Mouse (Mus musculus) embryonic facial prominence, embryonic 11.5 days (tissue): Measurements from ENCODE around the gene Hcrt. TPM values are rescaled to one million over a fixed set of nuclear protein-coding genes. Genes with fewer than 3 reads are reported as not detected.

Experiments used
- ATAC-seq: fragments of 200-750 bp; cut with Nextera tagmentation; replicated peaks from 2 replicates; pipeline ENCODE4 v1.8.0; 2017; ENCODE audit warnings: low read depth; ENCODE audit not compliant: insufficient number of reproducible peaks, low FRiP score, low TSS enrichment
- DNase-seq: peaks from one replicate; pipeline ENCODE4 v3.0.0-alpha.2; 2015; ENCODE audit warnings: low spot score
- H3K27ac ChIP-seq: fragments of 300-500 bp; sonication (generic); replicated peaks from 2 replicates; pipeline ENCODE4 v1.5.1; 2014; ENCODE audit warnings: mild to moderate bottlenecking, low read depth, low read length, control low read depth
- H3K27me3 ChIP-seq: fragments of 300-500 bp; sonication (generic); 2 replicates; pipeline ENCODE4 v1.6.1; 2014; ENCODE audit warnings: mild to moderate bottlenecking, low read length, moderate library complexity, mixed read lengths; ENCODE audit not compliant: control insufficient read depth, insufficient read depth
- H3K36me3 ChIP-seq: fragments of 300-500 bp; sonication (generic); replicated peaks from 2 replicates; pipeline ENCODE4 v1.6.1; 2014; ENCODE audit warnings: low read depth, mild to moderate bottlenecking, low read length, moderate library complexity, mixed read lengths; ENCODE audit not compliant: control insufficient read depth, insufficient read depth
- H3K4me1 ChIP-seq: fragments of 300-500 bp; sonication (generic); 2 replicates; pipeline ENCODE4 v1.6.1; 2014; ENCODE audit warnings: low read length, mixed read lengths; ENCODE audit not compliant: control insufficient read depth, insufficient read depth
- H3K4me2 ChIP-seq: fragments of 300-500 bp; sonication (generic); 2 replicates; pipeline ENCODE4 v1.6.1; 2014; ENCODE audit warnings: low read depth, mild to moderate bottlenecking, control low read depth, low read length, moderate library complexity
- H3K4me3 ChIP-seq: fragments of 300-500 bp; sonication (generic); 2 replicates; pipeline ENCODE4 v1.5.1; 2014; ENCODE audit warnings: low read depth, low read length, control low read depth
- H3K9ac ChIP-seq: fragments of 300-500 bp; sonication (generic); replicated peaks from 2 replicates; pipeline ENCODE4 v1.6.1; 2014; ENCODE audit warnings: mild to moderate bottlenecking, control low read depth, low read length
- H3K9me3 ChIP-seq: fragments of 300-500 bp; sonication (generic); replicated peaks from 2 replicates; pipeline ENCODE4 v1.6.1; 2016; ENCODE audit warnings: mild to moderate bottlenecking, low read length, inconsistent platforms, mixed read lengths; ENCODE audit not compliant: control insufficient read depth
- WGBS: fragments of 180-500 bp; shearing (Covaris S2); extraction: QIAGEN DNeasy Blood & Tissue Kit; methylation state at CpG from one replicate; pipeline ENCODE4 v1.1.7; 2014; 5-methylcytosine and 5-hydroxymethylcytosine counted together
- polyA plus RNA-seq: library from polyadenylated mRNA; unstranded; fragments of >200 nt; fragmentation: Nextera tagmentation; extraction: Ambion mirVana; gene quantifications from 2 replicates; pipeline ENCODE4 v1.2.1, GENCODE M21; 2014

Hcrt gene
- polyA plus RNA-seq, 1 experiment from 2014 or later = not detected

DNA sequence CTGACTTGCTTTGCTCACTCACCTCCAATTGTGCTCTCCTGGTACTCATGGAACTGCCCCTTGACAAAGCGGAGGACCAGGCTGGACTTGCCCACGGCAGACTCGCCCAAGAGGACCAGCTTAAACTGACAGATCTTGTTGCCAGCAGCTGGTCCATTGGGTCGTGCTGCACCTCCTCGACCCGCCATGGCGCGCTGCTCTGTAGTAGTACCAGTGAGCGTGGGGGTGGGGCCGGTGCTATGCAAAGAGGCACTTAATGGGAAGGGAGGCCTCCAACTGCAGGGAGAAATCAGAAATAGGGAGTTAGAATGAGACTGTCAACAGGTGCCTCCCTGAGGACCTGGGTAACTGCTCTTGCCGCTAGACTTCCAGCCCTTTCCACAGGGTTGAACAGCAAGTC is 42.8 kb downstream of the Hcrt start:
- peaks cover 7% of the 10 kb centered on the region for H3K36me3 ChIP-seq

DNA sequence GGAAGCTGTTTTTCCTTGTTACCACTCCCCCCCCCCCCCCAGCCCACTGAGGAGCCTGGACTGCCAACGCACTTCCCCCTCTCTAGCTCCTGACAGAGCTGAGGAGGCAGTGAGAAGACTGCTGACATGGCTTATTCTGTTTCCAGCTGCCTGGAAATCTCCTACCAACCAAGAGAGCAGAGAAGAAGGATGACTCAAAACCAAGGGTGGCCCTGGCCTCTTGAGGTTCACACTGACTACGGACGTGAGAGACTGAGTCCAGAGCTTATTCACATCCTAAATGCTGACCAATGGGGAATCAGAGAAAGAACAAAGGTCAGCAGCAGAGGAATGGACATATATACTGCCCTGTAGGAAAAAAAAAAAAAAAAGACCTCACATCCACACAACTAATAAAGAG is 43.4 kb downstream of the Hcrt start:
- no peak for ATAC-seq
- Histone ChIP-seq H3K36me3 (peaks cover 7% of the 10 kb centered on the region), H3K9ac (no peak overlapping the region), H3K4me1 (peaks cover 1% of the 10 kb centered on the region; the same call in 1 of the 2 replicates), H3K27ac (no peak overlapping the region), H3K27me3 (no peaks in the 10 kb centered on the region), H3K4me3 (no peak overlapping the region), H3K9me3 (no peaks in the 10 kb centered on the region), H3K4me2 (no peak overlapping the region)
- WGBS = 70% methylated on average over 3 of the region's 3 CpGs
- no peak for DNase-seq

More for the DNA sequence above, 42.8 kb downstream of the Hcrt start:
- Histone ChIP-seq H3K4me1 (no peaks in the 10 kb centered on the region), H3K9ac (no peak overlapping the region), H3K9me3 (no peaks in the 10 kb centered on the region), H3K4me3 (no peak overlapping the region), H3K27ac (no peak overlapping the region), H3K4me2 (no peak overlapping the region), H3K27me3 (no peaks in the 10 kb centered on the region)
- 85% methylated on average over 11 of the region's 11 CpGs for WGBS
- ATAC-seq = no peak
- no peak for DNase-seq

DNA sequence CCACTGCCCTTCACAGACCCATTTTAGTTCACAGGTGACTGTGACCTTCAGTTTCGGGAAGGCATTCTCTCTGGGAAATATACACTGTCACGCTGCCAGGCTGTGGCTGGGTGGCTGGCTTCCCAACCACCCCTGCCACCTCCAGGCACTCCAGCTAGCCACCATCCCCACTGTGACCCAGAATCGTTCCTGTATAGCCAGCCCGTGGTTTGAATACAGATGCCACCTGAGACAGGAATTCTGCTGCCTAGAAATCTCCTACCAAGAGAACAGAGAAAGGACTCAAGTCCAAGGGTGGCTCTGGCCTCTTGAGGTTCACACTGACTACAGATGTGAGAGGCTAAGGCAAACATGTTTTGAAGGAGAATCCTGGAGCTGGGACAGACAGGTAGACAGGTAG is 43.9 kb downstream of the Hcrt start:
- Histone ChIP-seq H3K36me3 (peaks cover 7% of the 10 kb centered on the region), H3K27me3 (no peaks in the 10 kb centered on the region), H3K4me1 (peaks cover 6% of the 10 kb centered on the region), H3K4me3 (no peak overlapping the region), H3K27ac (no peak overlapping the region), H3K4me2 (no peak overlapping the region), H3K9me3 (no peaks in the 10 kb centered on the region), H3K9ac (no peak overlapping the region)
- no peak for ATAC-seq
- no peak for DNase-seq
- 87% methylated on average over 4 of the region's 4 CpGs for WGBS

DNA sequence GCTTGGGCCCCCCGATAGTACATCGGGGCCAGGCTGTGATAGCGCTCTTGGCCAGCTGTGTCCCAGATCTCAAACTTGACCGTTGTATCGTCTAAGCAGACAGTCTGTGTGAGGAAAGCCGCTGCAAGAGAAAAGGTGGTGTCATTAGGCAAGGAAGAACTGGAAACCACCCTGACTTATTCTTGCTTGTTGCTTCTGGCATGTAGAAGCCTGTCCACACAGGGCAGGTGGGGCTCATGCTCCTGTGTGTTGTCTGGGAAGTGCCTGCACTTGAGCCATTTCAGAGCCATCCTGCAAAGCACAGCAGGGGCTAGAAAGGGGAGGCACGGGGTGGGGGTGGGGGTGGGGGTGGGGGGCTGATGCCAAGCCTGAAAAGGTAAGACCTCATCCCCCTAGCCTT is 44.3 kb downstream of the Hcrt start:
- ATAC-seq (no peak), DNase-seq (no peak)
- 94% methylated on average over 7 of the region's 7 CpGs for WGBS
- Histone ChIP-seq H3K4me2 (no peak overlapping the region), H3K9ac (no peak overlapping the region), H3K4me1 (peaks cover 9% of the 10 kb centered on the region), H3K4me3 (no peak overlapping the region), H3K9me3 (no peaks in the 10 kb centered on the region), H3K27me3 (no peaks in the 10 kb centered on the region), H3K36me3 (peaks cover 7% of the 10 kb centered on the region), H3K27ac (no peak overlapping the region)

DNA sequence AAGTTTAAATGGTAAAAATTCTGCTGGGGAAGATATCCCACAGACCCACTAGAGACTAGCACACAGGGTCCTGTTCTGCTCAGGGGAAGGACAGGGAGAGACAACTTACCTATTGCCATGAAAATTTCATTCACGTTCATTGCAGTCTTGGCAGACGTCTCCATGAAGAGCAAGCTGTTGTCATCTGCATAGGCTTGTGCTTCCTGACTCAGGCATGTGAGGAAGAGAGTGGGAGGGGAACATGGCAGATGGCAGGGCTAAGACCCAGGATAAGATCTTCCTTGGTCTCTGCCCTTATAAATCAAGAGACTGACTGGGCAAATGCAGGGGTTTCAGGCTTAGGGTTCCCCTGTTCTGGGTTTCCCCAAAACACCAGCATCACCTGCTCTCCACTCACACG is 46.1 kb downstream of the Hcrt start:
- H3K4me2 ChIP-seq = no peak overlapping the region
- H3K9me3 ChIP-seq = no peaks in the 10 kb centered on the region
- DNase-seq (no peak), ATAC-seq (no peak)
- H3K27ac ChIP-seq = no peak overlapping the region
- H3K4me3 ChIP-seq = no peak overlapping the region
- WGBS = 91% methylated on average over 3 of the region's 3 CpGs
- no peak overlapping the region for H3K9ac ChIP-seq
- H3K36me3 ChIP-seq = peaks cover 7% of the 10 kb centered on the region
- H3K4me1 ChIP-seq = peaks cover 9% of the 10 kb centered on the region
- no peaks in the 10 kb centered on the region for H3K27me3 ChIP-seq

DNA sequence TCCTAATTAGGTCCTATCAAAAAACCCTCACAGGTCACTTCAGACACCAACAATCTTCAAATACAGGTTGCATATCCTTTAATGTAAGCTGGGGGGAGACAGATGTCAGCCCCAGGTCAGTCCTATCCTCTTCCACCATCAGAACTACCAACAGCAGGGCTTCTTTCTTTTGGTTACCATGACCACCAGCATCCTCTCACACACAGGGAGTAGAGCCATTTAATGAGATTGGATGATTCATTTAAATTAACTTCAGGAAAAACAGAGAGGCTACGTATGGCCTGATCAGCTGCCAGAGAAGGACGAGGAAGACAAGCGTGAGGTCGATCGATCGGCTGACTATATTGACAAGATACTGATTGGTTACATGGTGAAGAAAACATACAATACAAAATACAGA is 47.8 kb downstream of the Hcrt start:
- WGBS = 86% methylated on average over 6 of the region's 6 CpGs
- Histone ChIP-seq H3K36me3 (peaks cover 7% of the 10 kb centered on the region), H3K27me3 (no peaks in the 10 kb centered on the region), H3K4me1 (peaks cover 9% of the 10 kb centered on the region), H3K9me3 (no peaks in the 10 kb centered on the region), H3K4me3 (no peak overlapping the region), H3K9ac (no peak overlapping the region), H3K4me2 (no peak overlapping the region), H3K27ac (no peak overlapping the region)
- ATAC-seq (no peak), DNase-seq (no peak)

DNA sequence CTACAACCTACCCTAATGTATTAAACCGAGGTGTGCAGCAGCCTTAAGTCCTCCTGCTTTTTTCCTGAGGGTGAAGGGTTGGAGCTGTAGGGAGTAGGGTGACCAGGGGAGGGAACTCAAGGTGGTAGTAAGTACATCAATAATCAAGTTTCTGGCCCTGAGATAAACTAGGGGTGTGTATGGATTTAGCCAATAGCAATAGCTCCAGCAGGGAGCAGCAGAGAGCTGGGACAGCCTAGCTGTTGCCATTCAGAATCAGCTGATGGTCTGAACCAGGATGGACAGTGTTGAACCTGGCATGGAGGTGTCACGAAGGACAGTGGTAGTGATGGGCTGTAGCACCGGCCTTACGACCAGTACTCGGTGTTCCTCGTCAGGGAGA is 48.2 kb downstream of the Hcrt start:
- H3K4me1 ChIP-seq = peaks cover 9% of the 10 kb centered on the region
- peak overlapping the region; percentile 37 for H3K4me2 ChIP-seq
- DNase-seq = peak; percentile 85
- ATAC-seq = no peak; the same call in 1 of the 2 replicates
- H3K36me3 ChIP-seq = peaks cover 7% of the 10 kb centered on the region
- H3K27ac ChIP-seq = no peak overlapping the region; the same call in 1 of the 2 replicates
- H3K27me3 ChIP-seq = no peaks in the 10 kb centered on the region
- H3K9me3 ChIP-seq = no peaks in the 10 kb centered on the region
- no peak overlapping the region for H3K4me3 ChIP-seq
- peak overlapping the region; percentile 59 for H3K9ac ChIP-seq
- WGBS = 44% methylated on average over 6 of the region's 6 CpGs

DNA sequence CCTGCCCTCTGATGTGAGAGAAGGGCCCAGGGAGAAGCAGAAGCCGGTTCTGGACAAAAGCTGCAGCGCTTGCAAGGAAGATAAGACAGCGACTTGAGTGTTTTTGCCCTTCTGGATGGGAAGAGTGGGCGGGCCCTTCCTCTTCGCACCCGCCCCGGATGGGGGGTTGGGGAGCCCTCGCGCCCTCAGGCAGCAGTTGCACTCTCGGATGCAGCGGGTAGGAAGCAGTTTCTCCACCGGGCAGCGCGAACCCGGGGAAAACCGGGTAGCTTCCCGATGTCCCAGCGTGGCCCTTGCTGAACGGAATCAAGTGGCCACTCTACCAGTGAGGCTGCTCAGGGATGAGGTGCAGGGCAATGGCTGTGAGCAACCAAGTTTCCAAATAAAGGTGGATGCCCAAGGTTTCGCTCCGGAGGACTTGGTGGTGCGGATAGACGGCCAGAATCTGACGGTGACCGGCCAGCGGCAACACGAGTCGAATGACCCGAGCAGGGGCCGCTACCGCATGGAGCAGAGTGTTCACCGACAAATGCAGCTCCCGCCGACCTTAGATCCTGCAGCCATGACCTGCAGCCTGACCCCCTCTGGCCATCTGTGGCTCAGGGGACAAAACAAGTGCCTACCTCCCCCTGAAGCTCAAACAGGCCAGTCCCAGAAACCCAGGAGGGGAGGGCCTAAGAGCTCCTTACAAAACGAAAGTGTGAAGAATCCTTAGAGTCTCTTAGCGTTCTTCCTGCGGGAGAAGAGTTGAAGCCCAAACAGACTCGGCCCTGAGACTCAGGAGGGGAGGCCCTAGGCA is 48.8 kb downstream of the Hcrt start, which contains the start of gene Hspb9:
TSS of gene Hspb9 (plus strand) at position 116 of the 799 bp plus-strand sequence.
- no peaks in the 10 kb centered on the region for H3K9me3 ChIP-seq
- H3K4me2 ChIP-seq = peak within 1 kb of the TSS; percentile 37
- H3K4me3 ChIP-seq = peak within 1 kb of the TSS; percentile 16
- no peaks in the 10 kb centered on the region for H3K27me3 ChIP-seq
- ATAC-seq (no peak), DNase-seq (peak; percentile 74)
- H3K36me3 ChIP-seq = peaks cover 7% of the 10 kb centered on the region
- WGBS = 2% methylated on average over 38 of the region's 38 CpGs
- H3K9ac ChIP-seq = peak within 1 kb of the TSS; percentile 59
- peaks cover 9% of the 10 kb centered on the region for H3K4me1 ChIP-seq
- no peak within 1 kb of the TSS; the same call in 1 of the 2 replicates for H3K27ac ChIP-seq
